Mouse (Mus musculus) megakaryocyte, adult 5-6 weeks (primary cell): ENCODE results near the gene Serinc2. TPM values are rescaled to one million over a fixed set of nuclear protein-coding genes. Genes with fewer than 3 reads are reported as not detected.

Experiments
- ATAC-seq: 2 replicates; pipeline ENCODE4 v1.8.0; 2016; ENCODE audit warnings: mild to moderate bottlenecking, inconsistent platforms; ENCODE audit not compliant: poor library complexity, severe bottlenecking
- total RNA-seq, 2 experiments: library from RNA; stranded (forward) in 1 of 2; stranded (reverse) in 1 of 2; fragments of 153-499, 151-499 nt in 1 of 2; fragments of 221-1000, 200-1000 nt in 1 of 2; gene quantifications; 2 replicates each; pipeline versions ENCODE4 v1.2.3 to v1.2.4; 2015 to 2017

The Serinc2 gene
- 0.16 and 0.27 TPM in 2 replicates for total RNA-seq (2015)
- total RNA-seq (2017): not detected in 2 replicates

DNA sequence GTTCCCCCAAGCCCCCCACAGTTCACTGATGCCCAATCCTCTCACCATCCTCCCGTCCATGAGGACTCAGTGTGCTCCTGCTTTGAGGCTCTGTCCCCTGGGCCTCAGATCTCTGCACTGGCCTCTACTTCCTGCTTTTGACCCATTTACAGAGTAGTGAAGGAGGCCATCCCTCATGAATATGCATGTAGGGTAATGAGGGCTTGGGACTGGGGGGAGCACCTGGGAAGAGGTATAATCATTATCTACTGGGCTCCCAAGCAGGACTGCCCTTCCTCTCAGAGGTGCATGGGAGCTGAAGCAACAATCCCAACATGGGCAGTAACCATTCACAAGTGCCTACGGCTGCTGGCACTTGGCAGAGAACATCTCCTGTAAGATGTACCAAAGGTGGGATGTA lies at the start of gene Serinc2:
Gene Serinc2 (minus strand): TSS at position 101 of the 400 bp plus-strand sequence.
- no peak for ATAC-seq

DNA sequence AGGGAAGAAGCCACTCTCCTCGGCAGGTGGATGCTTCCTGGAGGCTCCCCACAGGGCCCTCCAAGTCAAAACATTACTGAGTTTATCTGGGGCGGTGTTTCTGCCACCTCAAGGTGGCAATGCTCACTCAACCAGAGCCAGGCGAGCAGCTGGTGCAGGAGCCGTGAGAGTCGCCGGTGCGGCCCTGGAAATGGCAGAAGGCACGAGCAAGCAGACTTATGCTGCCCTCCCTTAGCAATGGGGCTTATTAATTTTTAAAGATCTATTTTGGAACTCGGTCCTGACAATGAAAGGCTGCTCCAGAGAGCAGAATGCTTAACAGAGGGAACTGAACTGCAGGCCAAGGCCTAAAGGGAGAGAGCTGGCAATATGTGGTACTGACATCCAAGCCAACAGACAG lies 48.4 kb upstream of the Serinc2 start:
- no peak for ATAC-seq

DNA sequence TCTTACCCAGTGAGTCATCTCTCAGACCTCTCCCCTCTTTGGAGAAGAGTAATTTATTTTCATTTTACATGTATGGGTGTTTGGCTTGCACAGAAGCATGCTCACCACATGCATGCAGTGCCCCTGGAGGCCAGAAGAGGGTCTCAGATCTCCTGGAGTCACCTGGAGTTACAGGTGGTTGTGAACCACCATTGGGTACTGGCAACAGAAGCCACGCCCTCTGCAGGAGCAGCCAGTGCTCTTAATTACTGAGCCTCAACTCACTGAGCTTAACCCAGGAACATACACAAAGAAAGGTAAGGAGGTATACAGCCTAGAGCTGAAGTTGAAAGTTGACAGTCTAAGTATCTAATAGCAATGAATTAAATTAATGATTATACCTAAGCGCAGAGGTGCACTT lies 46.4 kb upstream of the Serinc2 start:
- ATAC-seq: no peak

DNA sequence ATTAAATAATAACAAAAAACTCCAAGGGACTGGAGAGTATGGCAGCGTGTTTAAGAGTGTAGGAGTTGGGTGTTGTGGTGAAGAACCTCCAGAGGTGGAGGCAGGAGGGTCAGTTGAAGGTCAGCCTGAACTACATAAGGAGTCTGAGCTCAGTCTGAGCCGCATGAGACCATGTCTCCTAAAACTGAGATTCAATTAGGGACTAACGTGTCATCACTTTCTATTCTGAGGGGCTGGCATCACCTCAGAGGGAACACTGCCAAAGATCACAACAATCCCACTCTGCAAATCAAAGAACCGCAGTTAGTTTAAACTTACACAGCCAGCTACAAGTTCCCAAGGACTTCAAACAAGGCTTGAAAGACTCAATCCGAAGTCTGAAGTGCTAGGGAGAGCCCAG lies 44.6 kb upstream of the Serinc2 start:
- ATAC-seq: no peak

DNA sequence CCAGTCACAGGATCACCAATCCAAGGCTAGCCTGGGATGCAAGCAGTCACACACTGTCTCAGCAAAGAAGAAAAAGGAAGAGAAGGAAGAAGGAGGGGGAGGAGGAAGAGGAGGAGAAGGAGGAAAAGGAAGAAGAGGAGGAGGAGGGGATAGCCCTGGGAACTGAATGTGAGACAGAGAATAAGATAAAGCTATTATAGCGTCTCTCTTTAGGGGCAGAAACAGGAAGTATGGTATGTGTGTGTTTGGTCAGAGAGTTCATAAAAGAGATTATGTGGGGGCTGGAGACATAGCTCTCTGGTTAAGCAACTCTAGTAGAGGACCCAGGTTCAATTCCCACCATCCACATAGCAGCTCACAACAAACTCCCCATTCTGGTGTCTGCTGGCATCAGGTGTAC lies 44.2 kb upstream of the Serinc2 start:
- ATAC-seq: no peak

DNA sequence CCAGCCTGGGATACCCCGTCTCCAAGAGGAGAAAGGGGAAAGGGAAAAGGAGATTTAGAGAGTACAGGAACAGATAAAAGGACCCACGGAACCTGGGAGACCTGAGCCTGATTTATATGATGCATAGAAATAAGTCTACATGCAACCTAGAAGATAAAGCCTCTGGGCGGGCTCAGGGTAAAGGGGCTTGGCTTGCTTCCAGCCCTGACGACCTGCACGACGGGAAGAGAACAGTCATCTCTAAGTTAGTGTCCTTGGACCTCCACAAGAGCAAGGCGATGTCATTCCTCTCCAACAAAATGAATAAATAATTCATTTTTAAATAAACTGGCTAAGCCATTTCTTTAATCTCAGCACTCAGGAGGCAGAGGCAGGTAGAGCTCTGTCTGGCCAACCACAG lies 43.6 kb upstream of the Serinc2 start:
- no peak for ATAC-seq

DNA sequence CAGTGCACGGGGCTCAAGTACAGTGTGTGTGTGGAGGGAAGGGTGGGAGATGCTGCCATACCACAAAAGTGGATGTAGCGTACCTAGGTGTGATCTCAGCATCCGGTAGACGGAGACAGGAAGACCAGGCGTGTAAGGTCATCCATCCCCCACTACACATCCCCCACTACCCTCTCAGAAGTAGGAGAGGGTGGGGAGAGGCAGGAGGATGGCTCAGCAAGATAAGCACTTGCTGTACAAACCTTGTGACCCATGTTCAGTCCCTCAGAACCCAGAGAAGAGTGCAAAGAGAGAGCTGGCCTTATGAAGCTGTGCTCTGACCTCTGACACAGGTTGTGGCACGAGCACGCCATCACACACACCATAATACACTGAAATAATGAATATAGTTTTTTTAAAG lies 42.6 kb upstream of the Serinc2 start:
- ATAC-seq: no peak

DNA sequence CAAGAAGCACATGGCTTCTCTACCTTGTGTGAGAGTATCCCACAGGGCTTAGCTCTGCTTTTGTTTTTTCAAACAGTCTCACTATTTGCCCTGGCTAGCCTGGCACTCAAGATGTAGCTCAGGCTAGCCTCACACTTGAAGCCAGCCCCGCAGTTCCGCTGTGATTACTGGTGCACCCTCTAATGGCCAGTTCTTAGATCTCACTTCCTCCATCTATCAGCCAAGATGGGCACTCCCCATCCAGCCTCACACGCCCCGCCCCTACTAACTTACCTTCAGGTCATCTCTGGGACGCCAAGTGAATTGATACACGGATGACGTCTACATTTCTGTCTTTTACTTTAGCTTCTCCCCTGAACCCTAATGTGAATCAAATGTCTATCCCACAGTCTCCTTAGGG lies 40.6 kb upstream of the Serinc2 start:
- no peak for ATAC-seq

DNA sequence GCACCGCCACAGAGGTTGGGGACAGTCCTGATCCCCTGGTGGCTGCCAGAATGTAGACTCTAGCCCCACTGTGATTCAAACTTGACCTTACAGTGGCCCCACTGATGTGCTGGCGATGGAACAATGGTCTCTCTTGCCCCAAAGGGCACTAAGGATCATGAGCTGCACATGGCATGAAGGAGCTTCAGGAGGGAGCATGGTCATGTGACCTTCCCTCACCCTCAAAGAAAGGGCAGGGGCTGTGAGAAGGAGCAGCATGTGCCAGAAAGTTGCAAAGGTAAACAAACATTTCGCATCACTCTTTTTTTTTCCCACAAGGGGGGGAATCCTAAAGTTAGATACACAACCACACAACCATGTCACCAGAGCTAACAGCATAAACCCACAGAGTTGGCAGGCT lies 39.1 kb upstream of the Serinc2 start:
- ATAC-seq: no peak

DNA sequence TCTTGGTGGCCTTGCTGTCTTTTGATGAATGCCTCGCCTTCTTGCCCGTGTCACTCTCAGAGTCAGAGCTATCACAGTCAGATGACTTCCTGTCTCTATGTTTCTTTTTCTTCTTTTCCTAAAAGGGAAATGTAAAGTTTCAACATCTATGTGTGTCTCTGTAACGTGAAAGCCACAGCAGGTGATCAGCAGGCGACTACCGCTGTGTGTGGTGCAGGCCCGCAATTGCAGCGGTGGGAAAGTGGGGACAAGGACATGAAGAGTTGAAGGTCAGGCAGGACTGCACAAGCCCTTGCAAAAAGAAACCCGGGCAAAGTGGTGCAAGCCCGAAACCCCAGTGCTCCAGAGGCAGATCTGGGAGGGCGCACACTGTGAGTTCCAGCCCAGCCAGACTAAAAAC lies 37.7 kb upstream of the Serinc2 start:
- no peak for ATAC-seq

DNA sequence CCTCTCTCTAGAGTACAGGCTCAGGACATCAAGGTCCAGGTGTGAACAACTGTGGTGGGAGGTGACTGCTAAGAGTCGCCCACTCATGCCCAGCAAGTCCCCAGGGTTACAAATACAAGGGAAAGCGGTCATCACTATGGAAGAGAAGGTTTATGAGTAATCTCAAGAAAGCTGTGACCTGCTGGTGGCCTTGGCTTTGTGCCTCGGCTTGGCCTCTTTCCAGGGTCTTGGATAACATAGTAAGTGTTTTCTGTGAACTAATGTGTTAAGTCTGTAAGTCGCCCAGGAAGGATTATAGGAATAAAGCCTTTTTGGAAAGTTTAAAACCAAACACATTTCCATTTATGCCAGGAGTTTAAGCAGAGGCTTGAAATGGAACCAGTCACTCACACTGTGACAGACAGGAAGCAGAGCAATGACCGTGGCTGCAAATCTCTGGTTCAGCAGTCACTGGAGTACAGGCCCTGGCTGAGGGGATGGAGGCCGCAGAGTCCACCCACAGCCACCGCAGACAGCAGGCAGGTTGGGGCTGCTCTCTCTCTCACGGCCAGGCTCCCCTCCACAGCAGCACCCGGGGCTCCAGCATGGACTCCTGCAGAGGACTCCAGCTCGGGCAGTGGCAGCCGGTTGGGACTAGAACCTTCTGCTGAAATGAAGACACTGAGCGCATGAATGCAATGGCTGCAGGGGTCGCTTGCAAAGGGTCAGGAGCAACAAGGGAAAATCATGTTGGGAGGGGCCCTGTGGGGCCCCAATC lies 36.9 kb upstream of the Serinc2 start:
- ATAC-seq: no peak

DNA sequence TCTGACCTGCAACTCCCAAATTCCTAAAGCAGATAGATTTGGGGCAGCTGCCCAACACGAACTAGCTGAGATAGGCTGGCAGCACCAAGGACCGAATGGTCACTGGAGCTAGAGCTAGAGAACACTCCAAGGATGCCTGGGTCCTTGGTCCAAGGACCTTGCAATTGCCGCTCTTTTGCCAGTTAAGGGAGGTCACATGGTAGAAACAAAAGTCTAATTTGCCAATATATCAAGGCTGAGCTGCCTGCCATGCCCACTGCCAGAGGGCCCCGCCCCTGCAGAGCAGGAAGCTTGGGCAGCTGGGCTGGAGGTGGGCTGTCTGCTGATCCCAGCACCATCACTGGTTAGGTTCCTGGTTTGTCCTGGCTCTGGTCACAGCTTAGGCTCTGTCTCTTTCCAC lies 34.5 kb upstream of the Serinc2 start:
- ATAC-seq: no peak

DNA sequence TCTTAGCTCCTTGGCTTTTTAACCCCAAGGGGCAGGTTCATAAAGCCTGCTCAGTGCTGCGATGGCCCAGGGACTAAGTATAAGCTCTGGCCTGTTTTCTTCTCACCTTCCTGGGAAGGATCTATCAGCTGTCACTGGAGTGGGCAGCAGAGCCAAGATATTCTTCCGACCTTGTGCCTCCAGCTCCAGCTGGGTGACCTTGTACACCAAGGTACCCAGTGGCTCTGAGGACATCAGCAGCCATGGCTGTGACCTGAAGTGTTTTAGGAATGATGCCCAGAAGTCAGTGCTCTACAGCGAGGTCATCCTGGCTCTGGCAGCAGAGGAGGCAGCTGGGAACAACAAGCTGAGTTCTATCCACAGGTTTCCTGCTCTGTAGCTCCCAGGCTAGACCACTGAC lies 33.5 kb upstream of the Serinc2 start:
- ATAC-seq: no peak

DNA sequence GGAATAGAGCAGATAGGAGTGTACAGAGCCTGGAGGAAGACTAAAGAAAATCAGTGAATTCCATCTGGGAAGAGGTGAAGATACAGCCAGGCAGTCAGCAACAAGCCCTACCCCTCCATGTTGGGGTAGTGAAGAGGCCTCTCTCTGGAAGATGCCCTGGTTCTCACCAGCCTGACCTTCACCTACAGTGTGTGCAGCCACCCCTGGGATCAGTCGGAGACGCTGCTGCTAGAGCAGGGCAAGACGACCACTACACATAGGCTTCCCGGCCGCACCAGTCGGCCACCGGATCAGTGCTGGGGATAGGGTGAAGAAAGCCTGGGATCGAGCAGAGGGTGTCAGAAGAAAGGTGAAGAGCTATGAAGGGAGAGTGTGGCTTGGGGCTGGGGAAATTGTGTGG lies 30.2 kb upstream of the Serinc2 start:
- no peak for ATAC-seq

DNA sequence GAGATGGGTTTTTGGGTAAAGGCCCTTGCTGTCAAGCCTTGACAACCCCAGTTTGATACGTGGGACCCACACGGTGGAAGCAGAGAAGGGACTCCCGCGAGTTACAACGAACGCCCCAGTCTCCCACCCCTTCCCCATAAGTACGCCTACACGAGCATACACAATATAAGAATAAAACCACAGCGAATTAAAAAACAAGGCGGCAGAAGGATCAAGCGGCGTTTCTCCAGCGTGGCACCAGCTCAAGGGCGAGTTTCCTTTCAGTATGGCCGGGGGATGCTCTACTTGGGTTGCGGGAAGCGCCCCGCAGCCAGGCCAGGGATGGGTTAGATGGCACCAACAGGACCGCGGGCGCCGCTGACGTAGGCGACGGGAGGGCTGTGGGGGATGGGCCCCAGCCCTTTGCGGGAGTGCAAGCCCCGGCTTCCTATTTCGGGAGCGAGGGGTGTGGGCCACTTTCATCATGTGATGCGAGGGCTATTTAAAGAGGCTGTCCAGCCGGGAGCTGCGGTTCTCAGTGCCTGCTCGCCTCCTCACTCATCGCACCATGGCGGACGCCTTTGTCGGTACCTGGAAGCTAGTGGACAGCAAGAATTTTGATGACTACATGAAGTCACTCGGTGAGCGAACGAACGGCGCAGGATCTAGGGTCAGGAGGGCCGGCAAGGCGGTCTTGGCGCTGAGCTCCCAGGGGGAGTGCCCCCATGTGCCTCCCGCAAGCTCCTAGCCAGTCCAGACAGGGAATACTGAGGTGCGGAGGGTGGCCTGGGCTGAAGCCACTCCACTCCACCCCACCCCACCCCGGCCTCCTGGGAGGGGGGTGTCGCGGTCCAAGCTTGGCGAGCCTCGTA lies 29.5 kb upstream of the Serinc2 start, which contains the start of the genes Fabp3 and Gm10570:
Gene Fabp3 (plus strand): TSS at position 365 of the 851 bp plus-strand sequence.
Gene Gm10570 (minus strand): TSS at position 444 of the 851 bp plus-strand sequence.
- ATAC-seq: peak; percentile 65

DNA sequence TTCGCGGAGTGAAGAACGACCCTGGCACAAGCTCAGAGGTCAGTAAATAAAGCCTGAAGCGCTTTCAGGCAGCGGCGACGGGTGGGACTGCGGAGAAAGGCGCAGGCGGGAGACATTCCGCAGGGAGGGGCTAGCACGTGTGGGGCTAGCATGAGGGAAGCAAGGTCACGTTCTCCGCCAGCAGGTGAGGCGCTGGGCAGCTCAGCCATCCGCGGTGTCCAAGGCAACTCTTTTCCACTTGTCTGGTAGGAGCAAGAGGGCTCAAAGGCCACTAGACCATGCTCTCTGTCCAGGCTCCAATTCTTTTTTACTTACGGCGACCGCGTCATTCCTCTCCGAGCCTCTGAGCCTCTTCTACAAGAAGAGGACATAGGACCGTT lies 28.8 kb upstream of the Serinc2 start:
- peak; percentile 33; the same call in 1 of the 2 replicates for ATAC-seq

DNA sequence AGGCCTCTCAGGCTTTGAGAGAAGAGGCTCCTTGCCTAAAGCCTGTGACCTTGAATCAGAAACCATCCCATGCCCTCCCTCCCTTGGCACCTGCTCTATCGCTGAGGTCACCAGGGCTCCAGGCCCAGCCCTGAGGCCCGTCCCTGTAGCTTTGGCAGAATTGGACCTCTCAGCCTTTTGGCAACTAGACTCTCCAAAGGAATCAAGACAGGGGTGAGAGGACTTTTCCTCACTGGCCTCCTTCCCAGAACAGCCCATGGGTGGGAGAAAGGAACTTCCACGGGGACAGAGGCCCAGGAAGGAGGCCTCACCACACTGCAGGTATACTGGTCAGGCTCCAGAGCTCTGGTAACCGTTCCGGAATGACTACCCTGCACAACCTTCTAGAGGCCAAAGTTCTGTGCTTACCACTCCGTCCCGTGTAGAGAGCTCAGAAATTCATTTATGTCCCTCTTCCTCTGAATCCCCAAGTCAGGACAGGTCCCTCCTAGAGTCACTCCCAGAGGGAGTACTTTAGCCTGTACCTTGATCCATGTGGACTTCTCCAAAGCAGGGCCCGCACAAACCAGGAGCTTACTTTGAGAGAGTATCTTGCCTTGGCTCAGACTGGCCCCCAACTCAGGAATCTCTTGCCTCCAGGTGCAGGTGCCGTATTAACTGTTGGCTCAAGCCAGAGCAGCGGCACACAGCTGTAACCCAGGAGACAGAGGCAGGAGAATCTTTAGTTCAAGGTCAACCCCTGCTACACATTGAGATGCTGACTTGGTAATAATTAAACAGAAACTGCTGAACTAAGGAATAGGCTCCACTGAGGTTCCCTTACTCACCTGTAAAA lies 28.0 kb upstream of the Serinc2 start:
- ATAC-seq: no peak

DNA sequence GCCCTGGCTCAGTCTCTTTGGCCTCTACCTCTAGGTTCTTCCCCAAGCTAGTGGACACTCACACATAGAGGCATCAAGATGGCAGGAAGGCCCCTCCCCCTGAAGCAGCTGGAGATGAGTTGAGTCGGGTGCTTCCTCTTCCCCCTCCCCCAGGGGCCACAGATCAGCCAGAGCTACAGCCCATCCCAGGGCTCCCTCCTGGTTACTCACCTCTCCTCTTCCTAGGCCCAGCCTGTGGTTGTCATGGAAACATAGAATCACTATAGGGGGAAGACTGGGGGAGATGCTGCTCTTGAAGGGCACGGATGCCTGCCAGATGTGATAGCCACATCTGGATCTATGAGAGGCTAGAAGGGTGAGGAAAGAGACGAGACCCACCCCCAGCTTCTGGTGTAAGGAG lies 25.7 kb upstream of the Serinc2 start:
- no peak for ATAC-seq

DNA sequence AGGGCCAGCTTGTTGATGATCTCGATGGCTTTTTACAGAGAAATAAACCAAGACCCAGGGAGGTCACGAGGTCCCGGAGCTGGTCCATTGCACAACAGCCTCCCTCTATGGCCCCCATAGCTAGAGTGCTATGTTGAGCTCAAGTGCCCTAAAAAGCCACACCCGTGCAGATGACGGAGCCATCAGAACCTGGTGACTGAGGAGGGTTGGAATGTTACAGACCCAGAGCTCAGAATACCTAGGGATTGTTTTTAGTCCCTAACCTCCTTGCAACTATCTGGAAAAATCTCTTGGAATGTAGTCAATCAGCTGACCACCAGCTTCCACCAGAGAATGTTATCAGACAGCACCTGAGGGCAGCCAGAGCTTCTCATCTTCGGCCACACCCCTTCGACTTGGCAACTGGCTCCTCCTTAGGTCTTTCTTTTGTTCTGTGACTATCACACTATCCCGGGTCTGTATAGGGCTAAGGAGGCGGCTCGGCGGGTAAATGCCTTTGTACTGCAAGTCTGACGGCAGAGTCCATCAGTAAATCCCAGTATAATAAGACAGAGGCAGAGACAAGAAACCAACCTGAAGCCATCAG lies 23.4 kb upstream of the Serinc2 start:
- no peak for ATAC-seq

DNA sequence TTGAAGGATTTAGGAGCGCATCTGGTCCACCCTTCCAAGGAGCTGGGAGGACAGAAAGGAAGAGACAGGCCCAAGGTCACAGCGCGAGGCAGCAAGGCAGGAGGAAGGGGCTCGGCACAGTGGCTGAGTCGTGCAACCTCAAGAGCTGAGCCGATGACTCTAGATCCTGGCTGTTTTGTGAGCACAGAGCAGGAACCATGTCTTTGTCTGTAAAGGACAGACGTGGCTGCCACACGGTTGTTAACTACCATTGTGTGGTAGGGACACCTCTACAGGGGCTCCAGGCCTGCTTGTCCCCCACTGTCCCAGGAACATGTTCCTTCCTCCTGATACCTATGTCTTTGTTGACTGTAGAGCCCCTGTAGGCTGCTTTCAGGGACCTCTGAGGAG lies 20.6 kb upstream of the Serinc2 start:
- no peak for ATAC-seq
